Mouse (Mus musculus) olfactory bulb, adult 2 months (tissue): Measurements from ENCODE around the gene Tnk2. TPM values are rescaled to one million over a fixed set of nuclear protein-coding genes. Genes with fewer than 3 reads are reported as not detected.

Experiments
- H3K27ac ChIP-seq: fragments of 200-500 bp; 2 replicates; pipeline ENCODE4 v1.5.1; 2012; ENCODE audit warnings: low read depth, low read length; ENCODE audit not compliant: insufficient read depth
- H3K4me1 ChIP-seq: fragments of 200-500 bp; 2 replicates; pipeline ENCODE4 v1.6.1; 2012; ENCODE audit warnings: low read length; ENCODE audit not compliant: control insufficient read depth, insufficient read depth
- H3K4me3 ChIP-seq: fragments of 200-500 bp; 2 replicates; pipeline ENCODE4 v1.5.1; 2012; ENCODE audit warnings: mild to moderate bottlenecking, low read depth, low read length, moderate library complexity; ENCODE audit not compliant: insufficient read depth
- CTCF ChIP-seq: fragments of 200-500 bp; IDR thresholded peaks from 2 replicates; pipeline ENCODE4 v1.5.1; 2012; ENCODE audit warnings: low read depth, mild to moderate bottlenecking, low read length, moderate library complexity; ENCODE audit not compliant: insufficient read depth
- POLR2A ChIP-seq: fragments of 200-500 bp; IDR thresholded peaks from 2 replicates; pipeline ENCODE4 v1.6.1; 2012; ENCODE audit warnings: mild to moderate bottlenecking, low read depth, low read length, moderate library complexity; ENCODE audit not compliant: insufficient read depth
- whole genome bisulfite sequencing: fragments of 180-500 bp; shearing (Covaris S2); methylation state at CpG from one replicate; pipeline ENCODE4 v1.1.7; 2018; 5-methylcytosine and 5-hydroxymethylcytosine counted together
- polyA plus RNA-seq: library from polyadenylated mRNA; stranded (reverse); fragments of >200 nt; gene quantifications from 2 replicates; pipeline ENCODE4 v1.2.4, GENCODE M21; 2012; ENCODE audit warnings: low replicate concordance; ENCODE audit not compliant: missing spikeins, insufficient read depth, insufficient read length

Tnk2 gene
- polyA plus RNA-seq, 1 experiment = not detected

DNA sequence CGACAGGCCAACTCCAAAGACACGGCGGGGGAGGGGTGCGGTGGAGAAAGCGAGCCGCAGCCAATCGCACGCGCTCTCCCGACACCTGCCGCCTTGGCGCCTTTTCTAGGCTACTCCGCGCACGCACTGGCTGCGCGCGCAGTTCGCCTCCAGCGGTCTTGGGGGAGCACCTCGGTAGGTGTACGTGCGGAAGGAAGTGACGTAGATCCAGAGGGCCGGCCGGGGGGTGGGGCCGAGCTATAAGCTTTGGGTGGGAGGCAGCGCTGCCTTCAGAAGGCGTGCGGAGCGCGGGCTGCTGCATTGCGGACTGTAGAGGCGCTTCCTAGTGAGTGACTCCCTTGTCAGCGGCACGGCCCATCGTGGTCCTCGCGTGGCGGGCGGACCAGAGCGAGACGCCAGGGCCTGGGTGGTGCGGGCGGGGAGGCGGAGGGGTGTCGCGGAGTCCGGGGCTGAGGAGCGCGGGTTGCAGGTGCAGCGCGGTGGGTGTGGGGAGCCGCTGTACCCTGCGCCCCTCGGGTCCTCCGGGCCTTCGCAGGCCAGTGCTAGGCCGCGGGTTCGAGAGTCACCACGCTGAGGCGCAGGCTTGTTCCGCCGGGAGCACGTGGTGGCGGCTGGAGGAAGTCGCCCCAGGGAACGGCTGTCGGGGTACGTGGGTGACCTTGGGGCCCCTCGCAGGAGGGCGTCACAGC is 34.8 kb upstream of the Tnk2 start, which contains the start of gene Tfrc:
Gene Tfrc, plus strand, starts transcription at position 209 of the 689 bp plus-strand sequence.
- Histone ChIP-seq H3K27ac (peak within 1 kb of the TSS; percentile 80), H3K4me1 (peaks cover 3% of the 10 kb centered on the region; the same call in 1 of the 2 replicates), H3K4me3 (peak within 1 kb of the TSS; percentile 91)
- no peak for TF ChIP-seq CTCF
- peak; percentile 99 for TF ChIP-seq POLR2A
- under 1% methylated on average over 73 of the region's 73 CpGs for WGBS

GRCm38 (mm10) chr16:32609401-32609779 is 34.3 kb upstream of the Tnk2 start:
- Histone ChIP-seq H3K4me3 (peak overlapping the region; percentile 91), H3K27ac (peak overlapping the region; percentile 80), H3K4me1 (peaks cover 3% of the 10 kb centered on the region; the same call in 1 of the 2 replicates)
- no peak for TF ChIP-seq CTCF
- TF ChIP-seq POLR2A = no peak
- 1% methylated on average over 14 of the region's 14 CpGs for WGBS

DNA sequence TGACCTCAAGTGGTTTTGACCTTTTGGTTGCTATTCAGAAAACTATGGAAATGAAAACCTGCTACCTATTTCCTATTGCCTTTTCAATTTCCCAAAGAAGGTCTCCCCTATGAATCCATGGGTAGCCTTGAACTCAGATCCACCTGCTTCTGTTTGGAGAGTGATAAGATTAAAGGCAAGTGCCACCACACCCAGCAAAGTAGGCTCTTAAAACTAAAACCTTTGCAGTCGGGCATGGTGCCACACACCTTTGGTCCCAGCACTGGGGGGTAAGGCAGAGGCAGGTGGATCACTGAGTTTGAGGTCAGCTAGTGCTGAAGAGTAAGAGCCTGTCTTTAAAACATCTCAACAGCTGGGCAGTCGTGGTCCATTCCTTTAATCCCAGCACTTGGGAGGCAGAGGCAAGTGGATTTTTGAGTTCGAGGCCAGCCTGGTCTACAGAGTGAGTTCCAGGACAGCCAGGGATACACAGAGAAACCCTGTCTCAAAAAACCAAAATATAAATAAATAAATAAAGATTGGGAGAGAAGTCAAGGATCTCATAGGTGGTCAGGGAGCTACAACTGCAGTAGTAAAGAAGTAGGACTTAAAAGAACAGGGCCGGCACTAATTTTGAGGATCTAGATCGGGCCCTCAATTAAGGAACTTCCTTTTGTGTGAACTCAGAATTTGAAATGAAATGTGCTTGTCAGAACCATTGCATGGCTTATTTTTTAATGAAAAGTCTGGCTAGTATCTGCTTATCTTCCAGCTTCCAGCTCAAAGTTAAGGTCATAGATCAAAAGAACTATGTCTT is 33.0 kb upstream of the Tnk2 start:
- peak overlapping the region; percentile 7; the same call in 1 of the 2 replicates for H3K4me3 ChIP-seq
- WGBS = 73% methylated on average over 5 of the region's 5 CpGs
- no peak for TF ChIP-seq CTCF
- no peak for TF ChIP-seq POLR2A
- H3K4me1 ChIP-seq = peaks cover 3% of the 10 kb centered on the region; the same call in 1 of the 2 replicates
- H3K27ac ChIP-seq = no peak overlapping the region

- TF ChIP-seq CTCF (no peak), POLR2A (no peak)
- no peak overlapping the region for H3K4me3 ChIP-seq
- H3K4me1 ChIP-seq = peaks cover 3% of the 10 kb centered on the region; the same call in 1 of the 2 replicates
- 80% methylated on average over 1 of the region's 1 CpGs for WGBS
- H3K27ac ChIP-seq = no peak overlapping the region
Measured at GRCm38 (mm10) chr16:32612052-32612451, 31.6 kb upstream of the Tnk2 start.

- H3K27ac ChIP-seq = no peak overlapping the region
- no peak overlapping the region for H3K4me3 ChIP-seq
- H3K4me1 ChIP-seq = peaks cover 3% of the 10 kb centered on the region; the same call in 1 of the 2 replicates
- TF ChIP-seq POLR2A = no peak
- TF ChIP-seq CTCF = no peak
- WGBS = 84% methylated on average over 3 of the region's 3 CpGs
Measured at GRCm38 (mm10) chr16:32613269-32613834, 30.3 kb upstream of the Tnk2 start.

- TF ChIP-seq POLR2A (no peak), CTCF (no peak)
- no peak overlapping the region for H3K27ac ChIP-seq
- WGBS = 48% methylated on average over 4 of the region's 4 CpGs
- H3K4me1 ChIP-seq = peaks cover 3% of the 10 kb centered on the region; the same call in 1 of the 2 replicates
- H3K4me3 ChIP-seq = no peak overlapping the region
Measured at GRCm38 (mm10) chr16:32614047-32614446, 29.6 kb upstream of the Tnk2 start.

GRCm38 (mm10) chr16:32618946-32619345 is 24.7 kb upstream of the Tnk2 start:
- 91% methylated on average over 1 of the region's 1 CpGs for WGBS
- TF ChIP-seq CTCF (no peak), POLR2A (no peak)
- Histone ChIP-seq H3K4me3 (no peak overlapping the region), H3K27ac (no peak overlapping the region), H3K4me1 (no peaks in the 10 kb centered on the region)

DNA sequence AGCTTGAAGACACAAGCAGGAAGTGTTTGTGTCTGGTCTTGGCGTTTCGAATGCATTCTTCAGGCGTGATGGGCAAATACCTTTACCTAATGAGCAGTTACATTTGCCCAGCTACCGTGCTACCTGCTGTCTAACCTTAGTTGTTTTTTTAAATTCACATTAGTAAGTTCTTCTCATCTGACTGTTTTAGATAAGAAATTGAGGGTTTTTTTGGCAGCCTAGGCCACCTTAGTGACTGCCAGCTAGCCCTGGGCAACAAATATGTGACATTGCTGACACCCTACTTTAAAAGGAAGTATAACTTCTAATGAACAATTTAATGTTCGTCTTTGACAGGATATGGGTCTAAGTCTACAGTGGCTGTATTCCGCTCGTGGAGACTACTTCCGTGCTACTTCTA is 15.5 kb upstream of the Tnk2 start:
- WGBS = 90% methylated on average over 8 of the region's 8 CpGs
- Histone ChIP-seq H3K27ac (no peak overlapping the region), H3K4me3 (no peak overlapping the region), H3K4me1 (no peaks in the 10 kb centered on the region)
- no peak for TF ChIP-seq POLR2A

GRCm38 (mm10) chr16:32632328-32632824 is 11.3 kb upstream of the Tnk2 start:
- TF ChIP-seq POLR2A (no peak), CTCF (no peak)
- WGBS = 46% methylated on average over 4 of the region's 4 CpGs
- H3K27ac ChIP-seq = peak overlapping the region; percentile 75
- no peak overlapping the region for H3K4me3 ChIP-seq
- no peaks in the 10 kb centered on the region for H3K4me1 ChIP-seq
